27 mouse cellular contexts compared by ENCODE assay signal in the genomic region with DNA sequence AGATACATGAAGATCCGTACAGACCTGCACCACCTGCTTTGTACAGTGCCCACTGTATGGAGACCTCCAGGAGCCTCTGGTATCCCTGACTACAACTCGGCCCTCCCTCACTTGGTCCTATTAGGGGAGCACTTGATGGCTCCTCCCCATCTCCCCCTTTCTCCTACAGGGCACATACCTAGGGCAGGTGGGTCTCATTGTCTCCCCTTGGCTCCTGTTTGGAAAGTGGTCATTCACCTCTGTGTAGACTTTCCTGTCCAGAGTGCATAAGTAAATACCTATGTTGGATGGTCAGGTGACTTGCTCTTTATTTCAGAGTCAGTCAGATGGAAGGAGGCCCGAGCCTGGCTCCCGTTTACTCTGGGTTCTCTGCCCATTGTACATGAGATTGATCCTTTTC.
A peak's percentile ranks its signal among the peaks of the same experiment; 100 is the strongest.
DNase-seq lines count a peak whose midpoint lies in the region; ATAC-seq and TF ChIP-seq lines count a peak whose summit lies in the region.
"Had no signal": no experiment of that assay in that cellular context is flagged by ENCODE, and none has a peak within 500 bp of the region (broad histone marks: within the 10 kb centered on the region; RNA-seq: fewer than 3 reads in every experiment).

No protein-coding gene starts in this region.

- H3K4me1 ChIP-seq in hindbrain, embryonic 15.5 days (replicated peaks), result no peaks in the 10 kb centered on the region
- no peaks in the 10 kb centered on the region for H3K4me1 ChIP-seq in hindbrain, embryonic 11.5 days (replicated peaks; ENCODE audit: control insufficient read depth, insufficient read depth, low read length)
- no peaks in the 10 kb centered on the region for H3K4me1 ChIP-seq in lung, embryonic 16.5 days (replicated peaks; ENCODE audit: control insufficient read depth, insufficient read depth, low read length)
- no peaks in the 10 kb centered on the region for H3K4me1 ChIP-seq in stomach, embryonic 15.5 days
- H3K4me1 ChIP-seq in stomach, postnatal 0 days (replicated peaks; ENCODE audit: control insufficient read depth, insufficient read depth), result no peaks in the 10 kb centered on the region
- H3K4me1 ChIP-seq: embryonic facial prominence, embryonic 13.5 days; forebrain, embryonic 12.5 days; forebrain, embryonic 15.5 days; heart, embryonic 10.5 days; heart, embryonic 13.5 days; hindbrain, embryonic 12.5 days had no signal

- H3K4me2 ChIP-seq in hindbrain, embryonic 15.5 days, result no peak overlapping the region
- no peak overlapping the region for H3K4me2 ChIP-seq in hindbrain, embryonic 11.5 days (replicated peaks; ENCODE audit: low read depth, low read length)
- no peak overlapping the region for H3K4me2 ChIP-seq in lung, embryonic 16.5 days (ENCODE audit: low read depth, low read length)
- no peak overlapping the region for H3K4me2 ChIP-seq in stomach, embryonic 15.5 days
- H3K4me2 ChIP-seq in stomach, postnatal 0 days (replicated peaks; ENCODE audit: low read depth), result no peak overlapping the region
- H3K4me2 ChIP-seq: embryonic facial prominence, embryonic 13.5 days; forebrain, embryonic 12.5 days; forebrain, embryonic 15.5 days; heart, embryonic 13.5 days; hindbrain, embryonic 12.5 days had no signal

- H3K27me3 ChIP-seq in hindbrain, embryonic 15.5 days, result no peaks in the 10 kb centered on the region
- no peaks in the 10 kb centered on the region for H3K27me3 ChIP-seq in hindbrain, embryonic 11.5 days (ENCODE audit: control insufficient read depth, insufficient read depth, low read length)
- no peaks in the 10 kb centered on the region for H3K27me3 ChIP-seq in lung, embryonic 16.5 days (ENCODE audit: control insufficient read depth, insufficient read depth, low read depth, low read length)
- H3K27me3 ChIP-seq in stomach, embryonic 15.5 days (replicated peaks), result no peaks in the 10 kb centered on the region
- H3K27me3 ChIP-seq in stomach, postnatal 0 days (ENCODE audit: control insufficient read depth, insufficient read depth, low read length), result no peaks in the 10 kb centered on the region
- H3K27me3 ChIP-seq: embryonic facial prominence, embryonic 13.5 days; forebrain, embryonic 12.5 days; forebrain, embryonic 15.5 days; heart, embryonic 13.5 days; hindbrain, embryonic 12.5 days; Patski had no signal

- no peak overlapping the region for H3K9ac ChIP-seq in hindbrain, embryonic 15.5 days
- H3K9ac ChIP-seq in hindbrain, embryonic 11.5 days (ENCODE audit: low read depth, low read length), result no peak overlapping the region
- H3K9ac ChIP-seq in lung, embryonic 16.5 days (ENCODE audit: low read length), result no peak overlapping the region
- no peak overlapping the region for H3K9ac ChIP-seq in stomach, embryonic 15.5 days
- no peak overlapping the region for H3K9ac ChIP-seq in stomach, postnatal 0 days (ENCODE audit: low read length)
- H3K9ac ChIP-seq: embryonic facial prominence, embryonic 13.5 days; forebrain, embryonic 12.5 days; forebrain, embryonic 15.5 days; heart, embryonic 13.5 days; hindbrain, embryonic 12.5 days had no signal

- no peaks in the 10 kb centered on the region for H3K9me3 ChIP-seq in hindbrain, embryonic 15.5 days
- no peaks in the 10 kb centered on the region for H3K9me3 ChIP-seq in hindbrain, embryonic 11.5 days (ENCODE audit: control insufficient read depth, low read length)
- H3K9me3 ChIP-seq in lung, embryonic 16.5 days (ENCODE audit: control insufficient read depth, low read length), result no peaks in the 10 kb centered on the region
- no peaks in the 10 kb centered on the region for H3K9me3 ChIP-seq in stomach, embryonic 15.5 days
- no peaks in the 10 kb centered on the region for H3K9me3 ChIP-seq in stomach, postnatal 0 days (ENCODE audit: control insufficient read depth, low read length)
- H3K9me3 ChIP-seq: embryonic facial prominence, embryonic 13.5 days; forebrain, embryonic 12.5 days; forebrain, embryonic 15.5 days; heart, embryonic 10.5 days; heart, embryonic 13.5 days; hindbrain, embryonic 12.5 days had no signal

- 59% methylated on average over 4 of the region's 4 CpGs for WGBS in hindbrain, embryonic 15.5 days
- 85% methylated on average over 4 of the region's 4 CpGs for WGBS in hindbrain, embryonic 11.5 days
- WGBS in lung, embryonic 16.5 days, result 52% methylated on average over 4 of the region's 4 CpGs
- 60% methylated on average over 4 of the region's 4 CpGs for WGBS in stomach, embryonic 15.5 days
- WGBS in stomach, postnatal 0 days, result 50% methylated on average over 4 of the region's 4 CpGs

- H3K27ac ChIP-seq in hindbrain, embryonic 15.5 days (replicated peaks), result no peak overlapping the region
- no peak overlapping the region for H3K27ac ChIP-seq in hindbrain, embryonic 11.5 days (ENCODE audit: low read depth, low read length)
- H3K27ac ChIP-seq in lung, embryonic 16.5 days (ENCODE audit: low read length), result no peak overlapping the region
- H3K27ac ChIP-seq in stomach, embryonic 15.5 days, result no peak overlapping the region
- H3K27ac ChIP-seq in stomach, postnatal 0 days (replicated peaks), result no peak overlapping the region
- H3K27ac ChIP-seq: embryonic facial prominence, embryonic 13.5 days; forebrain, embryonic 12.5 days; forebrain, embryonic 15.5 days; heart, adult 2 months; heart, embryonic 10.5 days; heart, embryonic 13.5 days; hindbrain, embryonic 12.5 days had no signal

- no peaks in the 10 kb centered on the region for H3K36me3 ChIP-seq in hindbrain, embryonic 15.5 days
- H3K36me3 ChIP-seq in hindbrain, embryonic 11.5 days (ENCODE audit: control insufficient read depth, insufficient read depth, low read length), result no peaks in the 10 kb centered on the region
- H3K36me3 ChIP-seq in lung, embryonic 16.5 days (ENCODE audit: control insufficient read depth, insufficient read depth, low read length), result no peaks in the 10 kb centered on the region
- H3K36me3 ChIP-seq in stomach, embryonic 15.5 days, result no peaks in the 10 kb centered on the region
- H3K36me3 ChIP-seq in stomach, postnatal 0 days (ENCODE audit: control insufficient read depth, insufficient read depth, low read length), result no peaks in the 10 kb centered on the region
- H3K36me3 ChIP-seq: embryonic facial prominence, embryonic 13.5 days; forebrain, embryonic 12.5 days; forebrain, embryonic 15.5 days; G1E; heart, embryonic 10.5 days; heart, embryonic 13.5 days; hindbrain, embryonic 12.5 days had no signal

- TF ChIP-seq EP300 in stomach, postnatal 0 days (optimal IDR thresholded peaks at IDR 0.05), result no peak

- H3K4me3 ChIP-seq in hindbrain, embryonic 15.5 days, result no peak overlapping the region
- H3K4me3 ChIP-seq in hindbrain, embryonic 11.5 days (ENCODE audit: low read depth, low read length), result no peak overlapping the region
- H3K4me3 ChIP-seq in lung, embryonic 16.5 days (ENCODE audit: low read length), result no peak overlapping the region
- no peak overlapping the region for H3K4me3 ChIP-seq in stomach, embryonic 15.5 days (replicated peaks)
- no peak overlapping the region for H3K4me3 ChIP-seq in stomach, postnatal 0 days (ENCODE audit: low read depth, low read length)
- H3K4me3 ChIP-seq: embryonic facial prominence, embryonic 13.5 days; erythroblast, embryonic 14.5 days; forebrain, embryonic 12.5 days; forebrain, embryonic 15.5 days; heart, adult 2 months; heart, embryonic 10.5 days; heart, embryonic 13.5 days; hindbrain, embryonic 12.5 days had no signal

- no peak for TF ChIP-seq CTCF in stomach, postnatal 0 days (IDR thresholded peaks at IDR 0.05; ENCODE audit: low read depth)

- 0 out of 2 replicates have a peak, but pooled peaks have one; percentile 27 for ATAC-seq in hindbrain, embryonic 15.5 days (ENCODE audit: low FRiP score, low read depth)
- ATAC-seq in hindbrain, embryonic 11.5 days (ENCODE audit: low FRiP score), result no peak
- ATAC-seq in lung, embryonic 16.5 days (ENCODE audit: low read depth), result peak; percentile 86; the same call in 1 of the 2 replicates
- ATAC-seq in stomach, embryonic 15.5 days (ENCODE audit: insufficient read depth, low FRiP score, low read depth), result 0 out of 2 replicates have a peak, but pooled peaks have one; percentile 10
- no peak; the same call in 1 of the 2 replicates for ATAC-seq in stomach, postnatal 0 days (ENCODE audit: low FRiP score, low TSS enrichment)
- ATAC-seq: forebrain, embryonic 15.5 days; hindbrain, embryonic 16.5 days; Patski had no signal

- no peak for DNase-seq in hindbrain, embryonic 11.5 days (ENCODE audit: low spot score)
- no peak for DNase-seq in lung, adult 18-20 months
- no peak for DNase-seq in stomach, postnatal 0 days (ENCODE audit: low spot score)
- DNase-seq: adrenal gland, postnatal 10 days; adrenal gland, postnatal 36 days; B cell, adult 2 months; cerebellum, adult 18-20 months; cerebellum, adult 9-10 months; cerebellum, postnatal 14 days; gastrocnemius, postnatal 10 days; gastrocnemius, postnatal 36 days; heart, adult 2 months; heart, postnatal 14 days; heart, postnatal 4 days had no signal

Comparison
In these comparisons a context has a peak if more than half of its experiments do, and no peak if none do; other contexts are left out.
1. ATAC-seq: peak in hindbrain, embryonic 15.5 days (single experiment), lung, embryonic 16.5 days (single experiment) and stomach, embryonic 15.5 days (single experiment); none in hindbrain, embryonic 11.5 days (single experiment) and stomach, postnatal 0 days (single experiment).